Mouse (Mus musculus): Measurements from ENCODE around the gene Edem1. TPM values are rescaled to one million over a fixed set of nuclear protein-coding genes. Genes with fewer than 3 reads are reported as not detected.
"Not testable (repeated sequence)": the region's sequence is repeated elsewhere in the genome, so short reads cannot be mapped to it uniquely, and the experiment has no call there.

The Edem1 gene
- total RNA-seq, 2 experiments from 2014 or later: 53.6 to 110 TPM

- ATAC-seq (replicated peaks; ENCODE audit: poor library complexity, severe bottlenecking): not testable (repeated sequence)
These were observed 40.6 kb downstream of the Edem1 start for GRCm38 (mm10) chr6:108869031-108869430.

- no peak for ATAC-seq (replicated peaks; ENCODE audit: poor library complexity, severe bottlenecking)
These were observed 42.0 kb downstream of the Edem1 start for GRCm38 (mm10) chr6:108870421-108870820.

GRCm38 (mm10) chr6:108871251-108871650 is 42.8 kb downstream of the Edem1 start:
- ATAC-seq (replicated peaks; ENCODE audit: poor library complexity, severe bottlenecking): no peak

- no peak for ATAC-seq (replicated peaks; ENCODE audit: poor library complexity, severe bottlenecking)
These were observed 46.9 kb downstream of the Edem1 start for GRCm38 (mm10) chr6:108875344-108875743.

GRCm38 (mm10) chr6:108876052-108876451 is 47.6 kb downstream of the Edem1 start:
- ATAC-seq (replicated peaks; ENCODE audit: poor library complexity, severe bottlenecking): peak; percentile 83

GRCm38 (mm10) chr6:108876486-108876885 is 48.0 kb downstream of the Edem1 start:
- ATAC-seq (replicated peaks; ENCODE audit: poor library complexity, severe bottlenecking): no peak

- no peak for ATAC-seq (replicated peaks; ENCODE audit: poor library complexity, severe bottlenecking)
These were observed 52.0 kb downstream of the Edem1 start for GRCm38 (mm10) chr6:108880368-108881013.

GRCm38 (mm10) chr6:108881074-108881473 is 52.6 kb downstream of the Edem1 start:
- peak; percentile 30; the same call in 1 of the 2 replicates for ATAC-seq (replicated peaks; ENCODE audit: poor library complexity, severe bottlenecking)

- ATAC-seq (replicated peaks; ENCODE audit: poor library complexity, severe bottlenecking): no peak
These were observed 55.4 kb downstream of the Edem1 start for GRCm38 (mm10) chr6:108883826-108884225.

GRCm38 (mm10) chr6:108884603-108885002 is 56.2 kb downstream of the Edem1 start:
- ATAC-seq (replicated peaks; ENCODE audit: poor library complexity, severe bottlenecking): no peak

GRCm38 (mm10) chr6:108886346-108886745 is 57.9 kb downstream of the Edem1 start:
- ATAC-seq (replicated peaks; ENCODE audit: poor library complexity, severe bottlenecking): no peak

GRCm38 (mm10) chr6:108892589-108892988 is 64.1 kb downstream of the Edem1 start:
- no peak for ATAC-seq (replicated peaks; ENCODE audit: poor library complexity, severe bottlenecking)

GRCm38 (mm10) chr6:108895129-108895528 is 66.7 kb downstream of the Edem1 start:
- no peak for ATAC-seq (replicated peaks; ENCODE audit: poor library complexity, severe bottlenecking)

GRCm38 (mm10) chr6:108895976-108896375 is 67.5 kb downstream of the Edem1 start:
- ATAC-seq (replicated peaks; ENCODE audit: poor library complexity, severe bottlenecking): no peak

GRCm38 (mm10) chr6:108896525-108897087 is 68.2 kb downstream of the Edem1 start:
- no peak for ATAC-seq (replicated peaks; ENCODE audit: poor library complexity, severe bottlenecking)

GRCm38 (mm10) chr6:108899231-108899630 is 70.8 kb downstream of the Edem1 start:
- no peak for ATAC-seq (replicated peaks; ENCODE audit: poor library complexity, severe bottlenecking)

GRCm38 (mm10) chr6:108902124-108902523 is 73.7 kb downstream of the Edem1 start:
- peak; percentile 53; the same call in 1 of the 2 replicates for ATAC-seq (replicated peaks; ENCODE audit: poor library complexity, severe bottlenecking)

GRCm38 (mm10) chr6:108903280-108903679 is 74.8 kb downstream of the Edem1 start:
- ATAC-seq (replicated peaks; ENCODE audit: poor library complexity, severe bottlenecking): no peak

- no peak for ATAC-seq (replicated peaks; ENCODE audit: poor library complexity, severe bottlenecking)
These were observed 78.1 kb downstream of the Edem1 start for GRCm38 (mm10) chr6:108906539-108906938.

Data from granulocyte monocyte progenitor cell, adult 5-6 weeks (primary cell).